Mouse (Mus musculus) midbrain, embryonic 14.5 days (tissue): ENCODE measurements at regions not wholly inside any gene's neighbourhood (a gene's known extent, or its start where the extent isn't known, plus 50 kb on each side); places are given as distances from the start of the nearest gene placed in this dataset.

Experiments
- ATAC-seq: fragments of 200-750 bp; cut with Nextera tagmentation; 2 replicates; pipeline ENCODE4 v1.8.0; 2017; ENCODE audit warnings: moderate number of reproducible peaks, moderate library complexity; ENCODE audit not compliant: low FRiP score, low TSS enrichment
- DNase-seq: peaks from one replicate; pipeline ENCODE4 v3.0.0-alpha.2; 2015
- H3K27ac ChIP-seq: fragments of 300-500 bp; sonication (generic); replicated peaks from 2 replicates; pipeline ENCODE4 v1.5.1; 2014; ENCODE audit warnings: mild to moderate bottlenecking, low read depth, low read length, moderate library complexity
- H3K27me3 ChIP-seq: fragments of 300-500 bp; sonication (generic); 2 replicates; pipeline ENCODE4 v1.6.1; 2014; ENCODE audit warnings: low read length, control low read depth, mixed read lengths; ENCODE audit not compliant: control insufficient read depth, insufficient read depth
- H3K36me3 ChIP-seq: fragments of 300-500 bp; sonication (generic); 2 replicates; pipeline ENCODE4 v1.6.1; 2014; ENCODE audit warnings: low read length, control low read depth; ENCODE audit not compliant: control insufficient read depth, insufficient read depth
- H3K4me1 ChIP-seq: fragments of 300-500 bp; sonication (generic); 2 replicates; pipeline ENCODE4 v1.6.1; 2014; ENCODE audit warnings: mild to moderate bottlenecking, antibody characterized with exemption, low read length, control low read depth; ENCODE audit not compliant: control insufficient read depth, insufficient read depth
- H3K4me2 ChIP-seq: fragments of 300-500 bp; sonication (generic); 2 replicates; pipeline ENCODE4 v1.6.1; 2014; ENCODE audit warnings: mild to moderate bottlenecking, low read length, moderate library complexity
- H3K4me3 ChIP-seq: fragments of 300-500 bp; sonication (generic); replicated peaks from 2 replicates; pipeline ENCODE4 v1.5.1; 2014; ENCODE audit warnings: low read depth, low read length
- H3K9ac ChIP-seq: fragments of 300-500 bp; sonication (generic); replicated peaks from 2 replicates; pipeline ENCODE4 v1.6.1; 2014; ENCODE audit warnings: mild to moderate bottlenecking, low read length, moderate library complexity
- H3K9me3 ChIP-seq: fragments of 300-500 bp; sonication (generic); 2 replicates; pipeline ENCODE4 v1.6.1; 2016; ENCODE audit warnings: low read length, control low read depth, mixed read lengths; ENCODE audit not compliant: control insufficient read depth
- WGBS: fragments of 180-500 bp; shearing (Covaris S2); extraction: QIAGEN DNeasy Blood & Tissue Kit; methylation state at CpG from one replicate; pipeline ENCODE4 v1.1.7; 2014; 5-methylcytosine and 5-hydroxymethylcytosine counted together

GRCm38 (mm10) chr5:101523490-101523889 is 141.3 kb downstream of the Nkx6-1 start:
- ATAC-seq, result no peak
- H3K27me3 ChIP-seq, result peaks cover 94% of the 10 kb centered on the region
- H3K36me3 ChIP-seq, result no peaks in the 10 kb centered on the region
- DNase-seq, result no peak
- H3K4me1 ChIP-seq, result peaks cover 20% of the 10 kb centered on the region; the same call in 1 of the 2 replicates
- no peak overlapping the region for H3K9ac ChIP-seq
- peak overlapping the region; percentile 22; the same call in 1 of the 2 replicates for H3K4me2 ChIP-seq
- H3K27ac ChIP-seq, result no peak overlapping the region
- 7% methylated on average over 7 of the region's 7 CpGs for WGBS
- no peaks in the 10 kb centered on the region for H3K9me3 ChIP-seq
- no peak overlapping the region for H3K4me3 ChIP-seq

- Histone ChIP-seq H3K4me2 (no peak overlapping the region), H3K9ac (no peak overlapping the region), H3K36me3 (no peaks in the 10 kb centered on the region), H3K4me3 (no peak overlapping the region), H3K27ac (no peak overlapping the region), H3K4me1 (peaks cover 20% of the 10 kb centered on the region; the same call in 1 of the 2 replicates), H3K9me3 (no peaks in the 10 kb centered on the region), H3K27me3 (peaks cover 90% of the 10 kb centered on the region)
- WGBS, result 4% methylated on average over 9 of the region's 9 CpGs
- peak; percentile 68 for DNase-seq
- peak; percentile 55; the same call in 1 of the 2 replicates for ATAC-seq
These were observed 143.7 kb downstream of the Nkx6-1 start for GRCm38 (mm10) chr5:101520935-101521655.

- Histone ChIP-seq H3K4me2 (no peak overlapping the region), H3K4me3 (no peak overlapping the region), H3K27ac (no peak overlapping the region), H3K9ac (no peak overlapping the region), H3K9me3 (no peaks in the 10 kb centered on the region), H3K4me1 (peaks cover 13% of the 10 kb centered on the region; the same call in 1 of the 2 replicates), H3K36me3 (no peaks in the 10 kb centered on the region), H3K27me3 (peaks cover 90% of the 10 kb centered on the region)
- DNase-seq (peak; percentile 51), ATAC-seq (no peak)
- 7% methylated on average over 14 of the region's 14 CpGs for WGBS
These were observed 145.8 kb downstream of the Nkx6-1 start for GRCm38 (mm10) chr5:101518791-101519547.

- Histone ChIP-seq H3K9ac (no peak overlapping the region), H3K9me3 (no peaks in the 10 kb centered on the region), H3K27me3 (peaks cover 43% of the 10 kb centered on the region), H3K4me1 (no peaks in the 10 kb centered on the region), H3K4me2 (no peak overlapping the region), H3K4me3 (no peak overlapping the region), H3K27ac (no peak overlapping the region), H3K36me3 (no peaks in the 10 kb centered on the region)
- no peak for DNase-seq
- ATAC-seq, result no peak
- WGBS, result 92% methylated on average over 14 of the region's 14 CpGs
These were observed 167.1 kb downstream of the Nkx6-1 start for GRCm38 (mm10) chr5:101497698-101498048.

- Histone ChIP-seq H3K27me3 (peaks cover 43% of the 10 kb centered on the region), H3K36me3 (no peaks in the 10 kb centered on the region), H3K4me1 (no peaks in the 10 kb centered on the region), H3K9me3 (no peaks in the 10 kb centered on the region), H3K4me3 (no peak overlapping the region), H3K9ac (no peak overlapping the region), H3K4me2 (no peak overlapping the region), H3K27ac (no peak overlapping the region)
- WGBS, result 45% methylated on average over 16 of the region's 16 CpGs
- no peak; the same call in 1 of the 2 replicates for ATAC-seq
- peak; percentile 28 for DNase-seq
These were observed 167.7 kb downstream of the Nkx6-1 start for GRCm38 (mm10) chr5:101496924-101497697.

GRCm38 (mm10) chr5:101496161-101496560 is 168.6 kb downstream of the Nkx6-1 start:
- ATAC-seq, result no peak
- Histone ChIP-seq H3K4me2 (no peak overlapping the region), H3K4me3 (no peak overlapping the region), H3K27me3 (peaks cover 50% of the 10 kb centered on the region), H3K36me3 (no peaks in the 10 kb centered on the region), H3K9ac (no peak overlapping the region), H3K9me3 (no peaks in the 10 kb centered on the region), H3K27ac (no peak overlapping the region), H3K4me1 (no peaks in the 10 kb centered on the region)
- WGBS, result 94% methylated on average over 9 of the region's 9 CpGs
- no peak for DNase-seq

- H3K4me1 ChIP-seq, result no peaks in the 10 kb centered on the region
- no peaks in the 10 kb centered on the region for H3K36me3 ChIP-seq
- 40% methylated on average over 10 of the region's 10 CpGs for WGBS
- no peak for ATAC-seq
- H3K27me3 ChIP-seq, result no peaks in the 10 kb centered on the region
- H3K9me3 ChIP-seq, result no peaks in the 10 kb centered on the region
- no peak overlapping the region for H3K4me3 ChIP-seq
- no peak overlapping the region for H3K4me2 ChIP-seq
- H3K9ac ChIP-seq, result no peak overlapping the region
- DNase-seq, result no peak
- H3K27ac ChIP-seq, result no peak overlapping the region
These were observed 219.0 kb downstream of the Nkx6-1 start for GRCm38 (mm10) chr5:101445792-101446191.

GRCm38 (mm10) chr5:101441782-101442181 is 223.0 kb downstream of the Nkx6-1 start:
- Histone ChIP-seq H3K9me3 (no peaks in the 10 kb centered on the region), H3K4me2 (no peak overlapping the region), H3K27me3 (no peaks in the 10 kb centered on the region), H3K36me3 (no peaks in the 10 kb centered on the region), H3K9ac (no peak overlapping the region), H3K4me3 (no peak overlapping the region), H3K27ac (no peak overlapping the region), H3K4me1 (no peaks in the 10 kb centered on the region)
- WGBS, result 88% methylated on average over 1 of the region's 1 CpGs
- no peak for DNase-seq
- no peak for ATAC-seq
